Mouse (Mus musculus) CH12.LX (cell line): Measurements from ENCODE around the gene Dok4. TPM values are rescaled to one million over a fixed set of nuclear protein-coding genes. Genes with fewer than 3 reads are reported as not detected.

Experiments used
- DNase-seq: peaks from one replicate; pipeline ENCODE4 v3.0.0-alpha.2; 2013; ENCODE audit errors: extremely low read depth
- H3K27ac ChIP-seq: 2 replicates; pipeline ENCODE4 v1.5.1; 2012; ENCODE audit warnings: low read depth, mild to moderate bottlenecking, control low read depth, moderate library complexity; ENCODE audit not compliant: insufficient read depth
- H3K27me3 ChIP-seq: replicated peaks from 2 replicates; pipeline ENCODE3; 2012; ENCODE audit warnings: inconsistent platforms
- H3K36me3 ChIP-seq, 2 experiments: replicated peaks in 1 of 2; 2 replicates each; pipeline versions ENCODE3 to v1.6.1; 2012; ENCODE audit warnings: inconsistent platforms in 1 of 2, low read length in 1 of 2, mild to moderate bottlenecking in 1 of 2, mixed read lengths in 1 of 2, moderate library complexity in 1 of 2; ENCODE audit not compliant: control insufficient read depth in 1 of 2, insufficient read depth in 1 of 2
- H3K4me1 ChIP-seq, 2 experiments: 2 replicates each; pipeline ENCODE4 v1.6.1; 2012; ENCODE audit warnings: inconsistent platforms in 1 of 2, moderate library complexity in 1 of 2; ENCODE audit not compliant: insufficient read depth in 2 of 2, control insufficient read depth in 1 of 2
- H3K4me2 ChIP-seq: 2 replicates; pipeline ENCODE4 v1.6.1; 2012; ENCODE audit warnings: low read depth, mild to moderate bottlenecking, control low read depth; ENCODE audit not compliant: poor library complexity, insufficient read depth, severe bottlenecking
- H3K4me3 ChIP-seq, 3 experiments: fragments of 150-350 bp in 1 of 3; sonication (generic) in 1 of 3; replicated peaks in 1 of 3; 2 replicates each; pipeline versions ENCODE3 to v1.5.1; 2011 to 2012; ENCODE audit warnings: low read depth in 2 of 3, low read length in 2 of 3, mild to moderate bottlenecking in 2 of 3, moderate library complexity in 2 of 3, control low read depth in 1 of 3, improper control_type of control experiment in 1 of 3, inconsistent platforms in 1 of 3, mixed read lengths in 1 of 3; ENCODE audit not compliant: poor library complexity in 1 of 3
- H3K79me2 ChIP-seq: replicated peaks from 2 replicates; pipeline ENCODE4 v1.6.1; 2012; ENCODE audit warnings: mild to moderate bottlenecking, moderate library complexity; ENCODE audit not compliant: control insufficient read depth, poor library complexity, insufficient read depth, severe bottlenecking; ENCODE audit errors: extremely low read depth
- H3K9ac ChIP-seq: 2 replicates; pipeline ENCODE4 v1.6.1; 2012; ENCODE audit warnings: low read depth, mild to moderate bottlenecking, control low read depth, moderate library complexity; ENCODE audit not compliant: insufficient read depth
- H3K9me3 ChIP-seq: replicated peaks from 2 replicates; pipeline ENCODE3; 2012; ENCODE audit warnings: low read length, inconsistent platforms, mixed read lengths
- BHLHE40 ChIP-seq: IDR thresholded peaks from 2 replicates; pipeline ENCODE4 v1.6.1; 2011; ENCODE audit warnings: mild to moderate bottlenecking, low read depth, low read length, improper control_type of control experiment
- CHD1 ChIP-seq: IDR thresholded peaks from 2 replicates; pipeline ENCODE4 v1.6.1; 2012; ENCODE audit warnings: low read depth, low read length, improper control_type of control experiment, inconsistent platforms
- CTCF ChIP-seq, 2 experiments: IDR thresholded peaks in 1 of 2; conservative IDR thresholded peaks in 1 of 2; 2 replicates each; pipeline ENCODE4 v1.5.1; 2011 to 2012; ENCODE audit warnings: low read depth in 2 of 2, low read length in 2 of 2, improper control_type of control experiment in 1 of 2, inconsistent platforms in 1 of 2, mild to moderate bottlenecking in 1 of 2, moderate library complexity in 1 of 2
- ELF1 ChIP-seq: IDR thresholded peaks from 2 replicates; pipeline ENCODE4 v1.6.1; 2014; ENCODE audit warnings: low read depth, mild to moderate bottlenecking, inconsistent platforms, low read length, improper control_type of control experiment
- ETS1 ChIP-seq: conservative IDR thresholded peaks from 2 replicates; pipeline ENCODE4 v1.6.1; 2012; ENCODE audit warnings: low read depth, mild to moderate bottlenecking, inconsistent platforms, low read length, improper control_type of control experiment, moderate library complexity
- GABPA ChIP-seq: IDR thresholded peaks from 2 replicates; pipeline ENCODE4 v1.6.1; 2012; ENCODE audit warnings: low read depth, low read length, improper control_type of control experiment, inconsistent platforms; ENCODE audit not compliant: insufficient replicate concordance
- HCFC1 ChIP-seq: IDR thresholded peaks from 2 replicates; pipeline ENCODE4 v1.6.1; 2012; ENCODE audit warnings: low read depth, mild to moderate bottlenecking, inconsistent platforms, low read length, improper control_type of control experiment
- JUND ChIP-seq: conservative IDR thresholded peaks from 2 replicates; pipeline ENCODE4 v1.6.1; 2011; ENCODE audit warnings: low read depth, low read length, improper control_type of control experiment
- MAFK ChIP-seq: IDR thresholded peaks from 2 replicates; pipeline ENCODE4 v1.6.1; 2011; ENCODE audit warnings: low read length, improper control_type of control experiment; ENCODE audit not compliant: insufficient replicate concordance
- MAX ChIP-seq: IDR thresholded peaks from 2 replicates; pipeline ENCODE4 v1.6.1; 2011; ENCODE audit warnings: low read length, improper control_type of control experiment
- MEF2A ChIP-seq: IDR thresholded peaks from 2 replicates; pipeline ENCODE4 v1.6.1; 2014; ENCODE audit warnings: low read depth, mild to moderate bottlenecking, inconsistent platforms, low read length, improper control_type of control experiment, borderline replicate concordance
- MXI1 ChIP-seq: IDR thresholded peaks from 2 replicates; pipeline ENCODE4 v1.6.1; 2011; ENCODE audit warnings: mild to moderate bottlenecking, low read depth, low read length, improper control_type of control experiment
- MYC ChIP-seq: IDR thresholded peaks from 2 replicates; pipeline ENCODE4 v1.6.1; 2011; ENCODE audit warnings: low read depth, mild to moderate bottlenecking, improper control_type of control experiment, low read length
- NRF1 ChIP-seq: IDR thresholded peaks from 2 replicates; pipeline ENCODE4 v1.6.1; 2014; ENCODE audit warnings: low read depth, mild to moderate bottlenecking, inconsistent platforms, low read length, improper control_type of control experiment, moderate library complexity
- PAX5 ChIP-seq: IDR thresholded peaks from 2 replicates; pipeline ENCODE4 v1.6.1; 2012; ENCODE audit warnings: low read length, inconsistent platforms, mixed read lengths
- POLR2A ChIP-seq: IDR thresholded peaks from 2 replicates; pipeline ENCODE4 v1.6.1; 2011; ENCODE audit warnings: low read depth, mild to moderate bottlenecking, improper control_type of control experiment, low read length
- RAD21 ChIP-seq: IDR thresholded peaks from 2 replicates; pipeline ENCODE4 v1.6.1; 2011; ENCODE audit warnings: low read depth, mild to moderate bottlenecking, low read length, improper control_type of control experiment, moderate library complexity
- RCOR1 ChIP-seq: conservative IDR thresholded peaks from 2 replicates; pipeline ENCODE4 v1.6.1; 2012; ENCODE audit warnings: low read depth, mild to moderate bottlenecking, inconsistent platforms, low read length, improper control_type of control experiment
- SIN3A ChIP-seq: IDR thresholded peaks from 2 replicates; pipeline ENCODE4 v1.6.1; 2012; ENCODE audit warnings: low read length, improper control_type of control experiment, inconsistent platforms
- SMC3 ChIP-seq: IDR thresholded peaks from 2 replicates; pipeline ENCODE4 v1.6.1; 2011; ENCODE audit warnings: low read depth, low read length, improper control_type of control experiment
- TBP ChIP-seq: conservative IDR thresholded peaks from 2 replicates; pipeline ENCODE4 v1.6.1; 2011; ENCODE audit warnings: low read depth, low read length, improper control_type of control experiment
- TCF12 ChIP-seq: IDR thresholded peaks from 2 replicates; pipeline ENCODE4 v1.6.1; 2014; ENCODE audit warnings: low read depth, mild to moderate bottlenecking, inconsistent platforms, low read length, improper control_type of control experiment
- USF2 ChIP-seq: conservative IDR thresholded peaks from 2 replicates; pipeline ENCODE4 v1.6.1; 2011; ENCODE audit warnings: low read depth, low read length, improper control_type of control experiment
- ZMIZ1 ChIP-seq: IDR thresholded peaks from 2 replicates; pipeline ENCODE4 v1.6.1; 2012; ENCODE audit warnings: low read depth, mild to moderate bottlenecking, inconsistent platforms, low read length, improper control_type of control experiment
- dilution Hi-C: fragments of 300-500 bp; cut with MboI; formaldehyde crosslinking; loops from 2 replicates; pipeline ENCODE4 v1.14.3; 2020; ENCODE audit warnings: low sequenced_read_pairs; ENCODE audit not compliant: extremely low pct_unique_long_range_greater_than_20kb, extremely low pct_ligation_motif_present
- in situ Hi-C: fragments of 300-500 bp; cut with MboI; formaldehyde crosslinking; loops from 3 replicates; pipeline ENCODE4 v1.14.3; 2019; ENCODE audit warnings: low sequenced_read_pairs, low pct_ligation_motif_present, low pct_unique_long_range_greater_than_20kb, mixed read lengths
- polyA plus RNA-seq: library from polyadenylated mRNA; unstranded; fragments of >175 nt; gene quantifications from 2 replicates; pipeline ENCODE4 v1.2.1, GENCODE M21; 2012; ENCODE audit warnings: low read depth; ENCODE audit not compliant: insufficient read length
- total RNA-seq, 2 experiments: library from RNA; depleted of rRNA; stranded (reverse); fragments of 300-350 nt in 1 of 2; fragments of >200 nt in 1 of 2; gene quantifications; 2 replicates each; pipeline ENCODE4 v1.2.3; 2012 to 2014

Gene Dok4
- total and polyA plus RNA-seq, 3 experiments, result 1.9 to 2.3 (median 2.3) TPM

DNA sequence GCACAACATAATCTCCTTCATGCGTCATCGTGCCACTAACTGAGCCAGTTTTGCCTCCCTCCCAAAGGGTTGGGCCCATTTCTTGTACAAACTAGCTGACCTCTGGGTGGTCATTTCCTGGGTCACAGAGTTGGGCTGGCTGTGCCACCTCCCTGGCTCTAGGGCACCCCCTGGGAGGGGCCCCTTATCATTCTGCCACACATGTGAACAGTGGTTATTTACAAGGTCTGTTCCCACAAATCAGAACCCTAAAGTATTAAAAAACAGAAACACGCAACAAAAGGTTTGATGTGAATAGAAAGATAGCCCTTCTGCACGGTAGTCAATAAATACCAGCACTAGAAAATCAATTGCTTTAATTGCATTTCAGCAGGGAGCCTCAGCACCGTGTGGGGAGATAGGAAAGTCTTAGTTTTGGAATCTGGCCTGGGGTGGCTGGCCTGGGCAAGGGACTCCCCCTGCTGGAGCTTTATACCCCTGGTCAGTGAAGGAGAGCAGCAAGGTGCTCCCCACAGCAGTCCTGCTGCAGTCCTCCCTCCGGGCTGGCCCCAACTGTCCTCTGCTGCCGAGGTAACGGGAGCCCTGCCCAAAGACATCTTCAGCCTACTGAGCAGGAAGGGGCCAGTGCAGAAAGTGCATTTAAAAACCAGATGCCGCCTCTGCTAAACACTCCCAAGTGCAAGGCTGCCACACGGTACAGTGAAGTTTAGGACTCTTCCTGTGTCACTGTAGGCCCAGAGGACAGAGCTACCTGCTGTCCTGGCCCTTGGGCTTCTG, 12.0 kb downstream of the Dok4 start:
- H3K79me2 ChIP-seq, result peaks cover 12% of the 10 kb centered on the region
- H3K27me3 ChIP-seq, result no peaks in the 10 kb centered on the region
- H3K9me3 ChIP-seq, result no peaks in the 10 kb centered on the region
- peaks cover 60 to 94% of the 10 kb centered on the region in 2 experiments for H3K36me3 ChIP-seq
- H3K27ac ChIP-seq, result no peak overlapping the region
- no peak for DNase-seq
- TF ChIP-seq CTCF (conservative IDR thresholded peaks at IDR 0.05 in 1 of 2, IDR thresholded peaks at IDR 0.05 in 1 of 2; ENCODE audit: low read depth in 2 of 2, low read length in 2 of 2) (peak in 1 of 2 experiments; percentile 7; a peak in 1 of 4 replicates), MAFK (no peak)
- in situ Hi-C loops (no loop called here), dilution Hi-C loops (no loop called here)
- H3K4me3 ChIP-seq, result no peak overlapping the region
- no peak overlapping the region for H3K9ac ChIP-seq
- peaks cover 4 to 29% of the 10 kb centered on the region in 2 experiments for H3K4me1 ChIP-seq
- H3K4me2 ChIP-seq, result no peak overlapping the region

- dilution Hi-C loops, result no loop called here
- no peak overlapping the region for H3K27ac ChIP-seq
- in situ Hi-C loops, result no loop called here
These were observed 13.5 kb downstream of the Dok4 start for GRCm38 (mm10) chr8:94862487-94863220.

DNA sequence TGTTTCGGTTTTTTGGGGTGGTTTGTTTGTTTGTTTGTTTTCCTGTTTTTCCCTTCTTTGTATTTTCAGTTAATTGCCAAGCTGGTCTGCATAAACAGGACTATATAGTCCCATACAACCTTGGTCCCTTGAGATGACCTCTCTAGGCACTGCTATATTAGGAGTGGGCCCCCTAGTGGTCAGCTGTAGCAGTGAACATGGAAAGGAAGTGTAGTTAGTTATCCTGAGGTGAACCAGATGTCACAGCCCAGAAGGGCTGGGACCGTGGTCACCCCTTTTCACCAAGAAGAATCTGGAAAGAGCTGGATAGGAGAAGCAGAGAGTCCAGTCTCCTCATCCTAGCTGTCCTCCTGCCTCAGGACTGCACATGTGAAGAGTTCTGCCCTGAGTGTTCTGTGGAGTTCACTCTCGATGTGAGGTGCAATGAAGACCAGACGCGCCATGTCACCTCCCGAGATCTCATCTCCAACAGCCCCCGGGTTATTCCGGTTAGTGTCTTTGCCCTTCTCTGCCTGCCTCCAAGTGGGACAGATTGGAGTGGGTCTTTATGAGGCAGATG, 14.7 kb downstream of the Dok4 start:
- peaks cover 54 to 72% of the 10 kb centered on the region in 2 experiments for H3K36me3 ChIP-seq
- H3K4me3 ChIP-seq, result no peak overlapping the region
- H3K4me2 ChIP-seq, result no peak overlapping the region
- DNase-seq, result peak; percentile 67
- H3K9me3 ChIP-seq, result no peaks in the 10 kb centered on the region
- H3K27ac ChIP-seq, result no peak overlapping the region
- dilution Hi-C loops, result no loop called here
- no peaks in the 10 kb centered on the region for H3K27me3 ChIP-seq
- peaks cover 6 to 25% of the 10 kb centered on the region in 2 experiments for H3K4me1 ChIP-seq
- H3K79me2 ChIP-seq, result peaks cover 28% of the 10 kb centered on the region
- in situ Hi-C loops, result no loop called here
- TF ChIP-seq RAD21 (peak; percentile 7), HCFC1 (peak; percentile 24; the same call in 1 of the 2 replicates), ZMIZ1 (no peak), MXI1 (no peak), MYC (peak; percentile 34; the same call in 1 of the 2 replicates), CTCF (conservative IDR thresholded peaks at IDR 0.05 in 1 of 2, IDR thresholded peaks at IDR 0.05 in 1 of 2; ENCODE audit: low read depth in 2 of 2, low read length in 2 of 2) (peak; percentile 84 to 89), ELF1 (peak; percentile 21; the same call in 1 of the 2 replicates), SMC3 (peak; percentile 48), TBP (no peak)
- TF ChIP-seq, all 38 proteins: peak for 6
- no peak overlapping the region for H3K9ac ChIP-seq

More at GRCm38 (mm10) chr8:94862487-94863220, 13.5 kb downstream of the Dok4 start:
- Histone ChIP-seq H3K9me3 (no peaks in the 10 kb centered on the region), H3K79me2 (peaks cover 25% of the 10 kb centered on the region), H3K4me3 (no peak overlapping the region), H3K9ac (no peak overlapping the region), H3K36me3 (peaks cover 60 to 84% of the 10 kb centered on the region in 2 experiments), H3K4me1 (peaks cover 6 to 27% of the 10 kb centered on the region in 2 experiments), H3K4me2 (no peak overlapping the region), H3K27me3 (no peaks in the 10 kb centered on the region)
- no peak for TF ChIP-seq GABPA
- no peak for TF ChIP-seq SIN3A
- no peak for TF ChIP-seq MXI1
- no peak for TF ChIP-seq ETS1
- TF ChIP-seq MAFK, result no peak
- no peak for TF ChIP-seq NRF1
- no peak for TF ChIP-seq TCF12
- TF ChIP-seq MAX, result no peak
- TF ChIP-seq PAX5, result no peak
- no peak for TF ChIP-seq RCOR1
- TF ChIP-seq BHLHE40, result no peak
- no peak for TF ChIP-seq USF2
- no peak for TF ChIP-seq POLR2A
- no peak for TF ChIP-seq TBP
- TF ChIP-seq ELF1, result no peak
- no peak for TF ChIP-seq CHD1
- TF ChIP-seq MEF2A, result no peak
- no peak for TF ChIP-seq JUND
- DNase-seq, result no peak
